Mouse (Mus musculus) CH12.LX (cell line): ENCODE results near the gene Pkp4. TPM values are rescaled to one million over a fixed set of nuclear protein-coding genes. Genes with fewer than 3 reads are reported as not detected.

Source experiments
- DNase-seq: peaks from one replicate; pipeline ENCODE4 v3.0.0-alpha.2; 2013; ENCODE audit errors: extremely low read depth
- H3K27ac ChIP-seq: 2 replicates; pipeline ENCODE4 v1.5.1; 2012; ENCODE audit warnings: low read depth, mild to moderate bottlenecking, control low read depth, moderate library complexity; ENCODE audit not compliant: insufficient read depth
- H3K27me3 ChIP-seq: replicated peaks from 2 replicates; pipeline ENCODE3; 2012; ENCODE audit warnings: inconsistent platforms
- H3K36me3 ChIP-seq, 2 experiments: replicated peaks in 1 of 2; 2 replicates each; pipeline versions ENCODE3 to v1.6.1; 2012; ENCODE audit warnings: inconsistent platforms in 1 of 2, low read length in 1 of 2, mild to moderate bottlenecking in 1 of 2, mixed read lengths in 1 of 2, moderate library complexity in 1 of 2; ENCODE audit not compliant: control insufficient read depth in 1 of 2, insufficient read depth in 1 of 2
- H3K4me1 ChIP-seq, 2 experiments: 2 replicates each; pipeline ENCODE4 v1.6.1; 2012; ENCODE audit warnings: inconsistent platforms in 1 of 2, moderate library complexity in 1 of 2; ENCODE audit not compliant: insufficient read depth in 2 of 2, control insufficient read depth in 1 of 2
- H3K4me2 ChIP-seq: 2 replicates; pipeline ENCODE4 v1.6.1; 2012; ENCODE audit warnings: low read depth, mild to moderate bottlenecking, control low read depth; ENCODE audit not compliant: poor library complexity, insufficient read depth, severe bottlenecking
- H3K4me3 ChIP-seq, 3 experiments: fragments of 150-350 bp in 1 of 3; sonication (generic) in 1 of 3; replicated peaks in 1 of 3; 2 replicates each; pipeline versions ENCODE3 to v1.5.1; 2011 to 2012; ENCODE audit warnings: low read depth in 2 of 3, low read length in 2 of 3, mild to moderate bottlenecking in 2 of 3, moderate library complexity in 2 of 3, control low read depth in 1 of 3, improper control_type of control experiment in 1 of 3, inconsistent platforms in 1 of 3, mixed read lengths in 1 of 3; ENCODE audit not compliant: poor library complexity in 1 of 3
- H3K79me2 ChIP-seq: replicated peaks from 2 replicates; pipeline ENCODE4 v1.6.1; 2012; ENCODE audit warnings: mild to moderate bottlenecking, moderate library complexity; ENCODE audit not compliant: control insufficient read depth, poor library complexity, insufficient read depth, severe bottlenecking; ENCODE audit errors: extremely low read depth
- H3K9ac ChIP-seq: 2 replicates; pipeline ENCODE4 v1.6.1; 2012; ENCODE audit warnings: low read depth, mild to moderate bottlenecking, control low read depth, moderate library complexity; ENCODE audit not compliant: insufficient read depth
- H3K9me3 ChIP-seq: replicated peaks from 2 replicates; pipeline ENCODE3; 2012; ENCODE audit warnings: low read length, inconsistent platforms, mixed read lengths
- EP300 ChIP-seq: IDR thresholded peaks from 2 replicates; pipeline ENCODE4 v1.6.1; 2011; ENCODE audit warnings: low read length, improper control_type of control experiment
- HCFC1 ChIP-seq: IDR thresholded peaks from 2 replicates; pipeline ENCODE4 v1.6.1; 2012; ENCODE audit warnings: low read depth, mild to moderate bottlenecking, inconsistent platforms, low read length, improper control_type of control experiment
- IRF4 ChIP-seq: IDR thresholded peaks from 2 replicates; pipeline ENCODE4 v1.6.1; 2014; ENCODE audit warnings: low read depth, mild to moderate bottlenecking, inconsistent platforms, low read length, improper control_type of control experiment
- MAFK ChIP-seq: IDR thresholded peaks from 2 replicates; pipeline ENCODE4 v1.6.1; 2011; ENCODE audit warnings: low read length, improper control_type of control experiment; ENCODE audit not compliant: insufficient replicate concordance
- MAX ChIP-seq: IDR thresholded peaks from 2 replicates; pipeline ENCODE4 v1.6.1; 2011; ENCODE audit warnings: low read length, improper control_type of control experiment
- MAZ ChIP-seq: IDR thresholded peaks from 2 replicates; pipeline ENCODE4 v1.6.1; 2012; ENCODE audit warnings: low read depth, mild to moderate bottlenecking, inconsistent platforms, low read length, improper control_type of control experiment, moderate library complexity
- MEF2A ChIP-seq: IDR thresholded peaks from 2 replicates; pipeline ENCODE4 v1.6.1; 2014; ENCODE audit warnings: low read depth, mild to moderate bottlenecking, inconsistent platforms, low read length, improper control_type of control experiment, borderline replicate concordance
- MYC ChIP-seq: IDR thresholded peaks from 2 replicates; pipeline ENCODE4 v1.6.1; 2011; ENCODE audit warnings: low read depth, mild to moderate bottlenecking, improper control_type of control experiment, low read length
- NELFE ChIP-seq: IDR thresholded peaks from 2 replicates; pipeline ENCODE4 v1.6.1; 2011; ENCODE audit warnings: low read depth, low read length, improper control_type of control experiment
- POLR2A ChIP-seq: IDR thresholded peaks from 2 replicates; pipeline ENCODE4 v1.6.1; 2011; ENCODE audit warnings: low read depth, mild to moderate bottlenecking, improper control_type of control experiment, low read length
- POLR2AphosphoS2 ChIP-seq: IDR thresholded peaks from 2 replicates; pipeline ENCODE4 v1.6.1; 2011; ENCODE audit warnings: low read depth, low read length, improper control_type of control experiment
- RCOR1 ChIP-seq: conservative IDR thresholded peaks from 2 replicates; pipeline ENCODE4 v1.6.1; 2012; ENCODE audit warnings: low read depth, mild to moderate bottlenecking, inconsistent platforms, low read length, improper control_type of control experiment
- SIN3A ChIP-seq: IDR thresholded peaks from 2 replicates; pipeline ENCODE4 v1.6.1; 2012; ENCODE audit warnings: low read length, improper control_type of control experiment, inconsistent platforms
- TCF12 ChIP-seq: IDR thresholded peaks from 2 replicates; pipeline ENCODE4 v1.6.1; 2014; ENCODE audit warnings: low read depth, mild to moderate bottlenecking, inconsistent platforms, low read length, improper control_type of control experiment
- ZKSCAN1 ChIP-seq: IDR thresholded peaks from 2 replicates; pipeline ENCODE4 v1.6.1; 2012; ENCODE audit warnings: low read depth, inconsistent platforms, low read length, improper control_type of control experiment, borderline replicate concordance
- ZMIZ1 ChIP-seq: IDR thresholded peaks from 2 replicates; pipeline ENCODE4 v1.6.1; 2012; ENCODE audit warnings: low read depth, mild to moderate bottlenecking, inconsistent platforms, low read length, improper control_type of control experiment
- dilution Hi-C: fragments of 300-500 bp; cut with MboI; formaldehyde crosslinking; loops from 2 replicates; pipeline ENCODE4 v1.14.3; 2020; ENCODE audit warnings: low sequenced_read_pairs; ENCODE audit not compliant: extremely low pct_unique_long_range_greater_than_20kb, extremely low pct_ligation_motif_present
- in situ Hi-C: fragments of 300-500 bp; cut with MboI; formaldehyde crosslinking; loops from 3 replicates; pipeline ENCODE4 v1.14.3; 2019; ENCODE audit warnings: low sequenced_read_pairs, low pct_ligation_motif_present, low pct_unique_long_range_greater_than_20kb, mixed read lengths
- polyA plus RNA-seq: library from polyadenylated mRNA; unstranded; fragments of >175 nt; gene quantifications from 2 replicates; pipeline ENCODE4 v1.2.1, GENCODE M21; 2012; ENCODE audit warnings: low read depth; ENCODE audit not compliant: insufficient read length
- total RNA-seq, 2 experiments: library from RNA; depleted of rRNA; stranded (reverse); fragments of 300-350 nt in 1 of 2; fragments of >200 nt in 1 of 2; gene quantifications; 2 replicates each; pipeline ENCODE4 v1.2.3; 2012 to 2014

Gene Pkp4
- total and polyA plus RNA-seq, 3 experiments = not detected

GRCm38 (mm10) chr2:59171533-59171932 lies 10.9 kb downstream of the Pkp4 start:
- TF ChIP-seq IRF4 (no peak), RCOR1 (no peak), MYC (no peak), TCF12 (no peak), POLR2A (no peak), MAZ (no peak), SIN3A (no peak), ZMIZ1 (no peak)
- no peaks in the 10 kb centered on the region for H3K79me2 ChIP-seq
- dilution Hi-C loops = no loop called here
- H3K4me1 ChIP-seq = no peaks in the 10 kb centered on the region
- no peaks in the 10 kb centered on the region for H3K36me3 ChIP-seq
- H3K4me3 ChIP-seq = no peak overlapping the region
- H3K4me2 ChIP-seq = no peak overlapping the region
- no peak for DNase-seq
- peaks cover 60% of the 10 kb centered on the region for H3K9me3 ChIP-seq
- no peak overlapping the region for H3K9ac ChIP-seq
- no peaks in the 10 kb centered on the region for H3K27me3 ChIP-seq
- no peak overlapping the region for H3K27ac ChIP-seq
- in situ Hi-C loops = no loop called here

GRCm38 (mm10) chr2:59175926-59176325 lies 15.3 kb downstream of the Pkp4 start:
- Histone ChIP-seq H3K27me3 (no peaks in the 10 kb centered on the region), H3K36me3 (no peaks in the 10 kb centered on the region), H3K9me3 (peaks cover 73% of the 10 kb centered on the region), H3K9ac (no peak overlapping the region), H3K4me1 (no peaks in the 10 kb centered on the region), H3K27ac (no peak overlapping the region), H3K4me2 (no peak overlapping the region), H3K79me2 (no peaks in the 10 kb centered on the region), H3K4me3 (no peak overlapping the region)
- dilution Hi-C loops = no loop called here
- in situ Hi-C loops = no loop called here
- TF ChIP-seq MEF2A = no peak
- DNase-seq = no peak

- Histone ChIP-seq H3K4me1 (no peaks in the 10 kb centered on the region), H3K9me3 (peaks cover 77% of the 10 kb centered on the region), H3K27ac (no peak overlapping the region), H3K79me2 (no peaks in the 10 kb centered on the region), H3K27me3 (no peaks in the 10 kb centered on the region), H3K36me3 (no peaks in the 10 kb centered on the region), H3K9ac (no peak overlapping the region), H3K4me2 (no peak overlapping the region), H3K4me3 (no peak overlapping the region)
- dilution Hi-C loops = no loop called here
- DNase-seq = no peak
- in situ Hi-C loops = no loop called here
- TF ChIP-seq NELFE (no peak), SIN3A (no peak), POLR2AphosphoS2 (no peak), MAX (no peak), MAFK (no peak), EP300 (no peak), ZKSCAN1 (no peak), ZMIZ1 (no peak), HCFC1 (no peak)
Observed at GRCm38 (mm10) chr2:59178191-59178590, 17.5 kb downstream of the Pkp4 start.
